Mouse (Mus musculus) embryo, embryonic 11 days (tissue): ENCODE measurements around the gene Vdac2.

ENCODE experiments used
- DNase-seq: peaks from one replicate; pipeline ENCODE4 v3.0.0-alpha.2; 2015

Vdac2 gene

GRCm38 (mm10) chr14:21853456-21854109 is 28.5 kb downstream of the Vdac2 start:
- peak; percentile 91 for DNase-seq

- DNase-seq = no peak
Observed at GRCm38 (mm10) chr14:21854271-21854670, 29.2 kb downstream of the Vdac2 start.

GRCm38 (mm10) chr14:21855961-21856360 is 30.9 kb downstream of the Vdac2 start:
- DNase-seq = no peak

- DNase-seq = no peak
Observed at GRCm38 (mm10) chr14:21856886-21857285, 31.8 kb downstream of the Vdac2 start.

- peak; percentile 47 for DNase-seq
Observed at GRCm38 (mm10) chr14:21866291-21866690, 41.3 kb downstream of the Vdac2 start.

GRCm38 (mm10) chr14:21866816-21867215 is 41.8 kb downstream of the Vdac2 start:
- no peak for DNase-seq

GRCm38 (mm10) chr14:21890430-21890829 is 65.4 kb downstream of the Vdac2 start:
- no peak for DNase-seq

- DNase-seq = peak; percentile 89
Observed at GRCm38 (mm10) chr14:21891581-21892340, 66.7 kb downstream of the Vdac2 start.

- DNase-seq = no peak
Observed at GRCm38 (mm10) chr14:21892341-21892659, 67.3 kb downstream of the Vdac2 start.
